Mouse (Mus musculus): ENCODE results near the gene Mmp20. TPM values are rescaled to one million over a fixed set of nuclear protein-coding genes. Genes with fewer than 3 reads are reported as not detected.
A peak's percentile ranks its signal among the peaks of the same experiment; 100 is the strongest.

Gene Mmp20
- total RNA-seq (2021): not detected
- long read RNA-seq, experiment 1: 0 reads
- long read RNA-seq, experiment 2: 0 reads

- DNase-seq (ENCODE audit: low spot score in 2 of 2): no peak
These were observed at the start of gene Mmp20 for GRCm38 (mm10) chr9:7627931-7628330. Gene Mmp20, plus strand, starts transcription at chr9:7628231.

- DNase-seq (ENCODE audit: low spot score in 2 of 2): no peak
These were observed 38.0 kb upstream of the Mmp20 start for GRCm38 (mm10) chr9:7590063-7590462.

GRCm38 (mm10) chr9:7593272-7593812 lies 34.7 kb upstream of the Mmp20 start:
- no peak for DNase-seq (ENCODE audit: low spot score in 2 of 2)

- peak; percentile 57 to 69 for DNase-seq (ENCODE audit: low spot score in 2 of 2)
These were observed 33.1 kb upstream of the Mmp20 start for GRCm38 (mm10) chr9:7594816-7595540.

GRCm38 (mm10) chr9:7602982-7603742 lies 24.9 kb upstream of the Mmp20 start:
- peak; percentile 61 to 63 for DNase-seq (ENCODE audit: low spot score in 2 of 2)

GRCm38 (mm10) chr9:7604005-7604404 lies 24.0 kb upstream of the Mmp20 start:
- no peak for DNase-seq (ENCODE audit: low spot score in 2 of 2)

- DNase-seq (ENCODE audit: low spot score in 2 of 2): no peak
These were observed 22.4 kb upstream of the Mmp20 start for GRCm38 (mm10) chr9:7605638-7606037.

- DNase-seq (ENCODE audit: low spot score in 2 of 2): no peak
These were observed 5.4 kb upstream of the Mmp20 start for GRCm38 (mm10) chr9:7622582-7622981.

- DNase-seq (ENCODE audit: low spot score in 2 of 2): no peak
These were observed 5.9 kb downstream of the Mmp20 start for GRCm38 (mm10) chr9:7633936-7634335.

- DNase-seq (ENCODE audit: low spot score in 2 of 2): no peak
These were observed 19.9 kb downstream of the Mmp20 start for GRCm38 (mm10) chr9:7647901-7648300.

GRCm38 (mm10) chr9:7650397-7651180 lies 22.6 kb downstream of the Mmp20 start:
- no peak for DNase-seq (ENCODE audit: low spot score in 2 of 2)

- DNase-seq (ENCODE audit: low spot score in 2 of 2): no peak
These were observed 24.5 kb downstream of the Mmp20 start for GRCm38 (mm10) chr9:7652351-7653085.

GRCm38 (mm10) chr9:7657946-7658345 lies 29.9 kb downstream of the Mmp20 start:
- no peak for DNase-seq (ENCODE audit: low spot score in 2 of 2)

GRCm38 (mm10) chr9:7659469-7660020 lies 31.5 kb downstream of the Mmp20 start:
- DNase-seq (ENCODE audit: low spot score in 2 of 2): no peak

GRCm38 (mm10) chr9:7661371-7661770 lies 33.3 kb downstream of the Mmp20 start:
- DNase-seq (ENCODE audit: low spot score in 2 of 2): no peak

- no peak for DNase-seq (ENCODE audit: low spot score in 2 of 2)
These were observed 41.6 kb downstream of the Mmp20 start for GRCm38 (mm10) chr9:7669674-7670073.

GRCm38 (mm10) chr9:7672985-7673384 lies 45.0 kb downstream of the Mmp20 start:
- no peak for DNase-seq (ENCODE audit: low spot score in 2 of 2)

- no peak for DNase-seq (ENCODE audit: low spot score in 2 of 2)
These were observed 50.3 kb downstream of the Mmp20 start for GRCm38 (mm10) chr9:7678154-7678837.

- no peak for DNase-seq (ENCODE audit: low spot score in 2 of 2)
These were observed 54.1 kb downstream of the Mmp20 start for GRCm38 (mm10) chr9:7682081-7682618.
